Mouse (Mus musculus) heart, adult 2 months (tissue): Measurements from ENCODE around the gene Chml. TPM values are rescaled to one million over a fixed set of nuclear protein-coding genes. Genes with fewer than 3 reads are reported as not detected.

Experiments
- DNase-seq, 2 experiments: peaks; one replicate each; pipeline ENCODE4 v3.0.0; 2021
- H3K27ac ChIP-seq: fragments of 200-600 bp; 2 replicates; pipeline ENCODE4 v1.8.1; 2022
- H3K27me3 ChIP-seq: fragments of 200-500 bp; 2 replicates; pipeline ENCODE4 v1.6.1; 2012; ENCODE audit warnings: mild to moderate bottlenecking, low read length, inconsistent platforms, mixed read lengths; ENCODE audit not compliant: control insufficient read depth, insufficient read depth
- H3K36me3 ChIP-seq: fragments of 200-500 bp; 2 replicates; pipeline ENCODE4 v1.6.1; 2012; ENCODE audit warnings: low read length, inconsistent platforms; ENCODE audit not compliant: control insufficient read depth, insufficient read depth
- H3K4me1 ChIP-seq: fragments of 200-500 bp; 2 replicates; pipeline ENCODE4 v1.6.1; 2011; ENCODE audit warnings: low read length; ENCODE audit not compliant: control insufficient read depth, insufficient read depth
- H3K4me3 ChIP-seq: fragments of 200-600 bp; 2 replicates; pipeline ENCODE4 v1.8.1; 2022
- H3K79me2 ChIP-seq: fragments of 200-500 bp; replicated peaks from 2 replicates; pipeline ENCODE4 v1.6.1; 2012; ENCODE audit warnings: mild to moderate bottlenecking, inconsistent platforms, low read length, moderate library complexity, mixed read lengths; ENCODE audit not compliant: control insufficient read depth, insufficient read depth
- H3K9ac ChIP-seq: fragments of 200-500 bp; 2 replicates; pipeline ENCODE4 v1.6.1; 2012; ENCODE audit warnings: low read depth, mild to moderate bottlenecking, control low read depth, inconsistent platforms, low read length, mixed read lengths
- CTCF ChIP-seq: fragments of 200-600 bp; IDR thresholded peaks from 2 replicates; pipeline ENCODE4 v1.8.1; 2022; ENCODE audit warnings: antibody characterized with exemption, mild to moderate bottlenecking, moderate library complexity
- EP300 ChIP-seq: fragments of 200-500 bp; IDR thresholded peaks from 2 replicates; pipeline ENCODE4 v1.6.1; 2011; ENCODE audit warnings: low read depth, low read length, control low read depth; ENCODE audit not compliant: insufficient read depth
- POLR2A ChIP-seq: fragments of 200-500 bp; IDR thresholded peaks from 2 replicates; pipeline ENCODE4 v1.6.1; 2011; ENCODE audit warnings: mild to moderate bottlenecking, low read depth, low read length, control low read depth; ENCODE audit not compliant: insufficient read depth
- WGBS: fragments of 180-500 bp; shearing (Covaris S2); methylation state at CpG from one replicate; pipeline ENCODE4 v1.1.7; 2018; 5-methylcytosine and 5-hydroxymethylcytosine counted together
- intact Hi-C: fragments of 180-260 bp; cut with DNase I; formaldehyde crosslinking; loops from one replicate; pipeline ENCODE4 v1.15.1; 2025
- long read RNA-seq: library from polyadenylated mRNA; stranded (forward); transcript quantifications from one replicate; pipeline ENCODE4 v2.0.0, GENCODE M21; 2021
- polyA plus RNA-seq: library from polyadenylated mRNA; depleted of rRNA; stranded (reverse); fragments of >200 nt; gene quantifications from 2 replicates; pipeline ENCODE4 v1.2.3, GENCODE M21; 2012; rRNA removed
- total RNA-seq, 2 experiments: library from RNA; stranded (reverse); gene quantifications; 2 replicates each; pipeline ENCODE4 v1.2.3; 2021

Gene Chml
- total RNA-seq (1 to 10 TPM; 8.9 to 9.4 TPM), polyA plus RNA-seq (1.4 and 2.5 TPM in 2 replicates)
- long read RNA-seq, full-length matches to known transcripts = 3 of 4 reads
- long read RNA-seq, partial matches to known transcripts = 0 of 4 reads
- long read RNA-seq, other reads (novel, unspliced or antisense) = 1 of 4 reads

- H3K27ac ChIP-seq = peak within 1 kb of the TSS; percentile 91
- H3K4me1 ChIP-seq = peaks cover 1% of the 10 kb centered on the region; the same call in 1 of the 2 replicates
- 0 out of 2 replicates have a peak, but pooled peaks cover 2% of the 10 kb centered on the region for H3K36me3 ChIP-seq
- peak; percentile 99 for DNase-seq
- no peaks in the 10 kb centered on the region for H3K79me2 ChIP-seq
- peak within 1 kb of the TSS; percentile 73 for H3K9ac ChIP-seq
- no peaks in the 10 kb centered on the region for H3K27me3 ChIP-seq
- TF ChIP-seq POLR2A (peak; percentile 86), EP300 (no peak)
- WGBS = under 1% methylated on average over 72 of the region's 73 CpGs
- H3K4me3 ChIP-seq = peak within 1 kb of the TSS; percentile 95
- intact Hi-C loops = loop anchor here (2.0 kb wide), 1 partner anchor 68 kb away; the partner anchor contains the start of gene Fh1
Measured at GRCm38 (mm10) chr1:175692246-175692996, at the start of gene Chml, which contains the start of gene Opn3. Gene Chml, minus strand, starts transcription at chr1:175692901. Gene Opn3, minus strand, starts transcription at chr1:175692776.

GRCm38 (mm10) chr1:175725771-175726170 lies 33.1 kb upstream of the Chml start:
- Histone ChIP-seq H3K4me3 (no peak overlapping the region), H3K9ac (no peak overlapping the region), H3K36me3 (no peaks in the 10 kb centered on the region), H3K79me2 (no peaks in the 10 kb centered on the region), H3K4me1 (no peaks in the 10 kb centered on the region), H3K27me3 (no peaks in the 10 kb centered on the region), H3K27ac (no peak overlapping the region)
- TF ChIP-seq EP300 (no peak), POLR2A (no peak), CTCF (no peak)
- DNase-seq = no peak
- intact Hi-C loops = no loop called here
- 27% methylated on average over 7 of the region's 7 CpGs for whole genome bisulfite sequencing

GRCm38 (mm10) chr1:175716832-175717231 lies 24.1 kb upstream of the Chml start:
- Histone ChIP-seq H3K9ac (no peak overlapping the region), H3K27ac (no peak overlapping the region), H3K4me1 (peaks cover 2% of the 10 kb centered on the region; the same call in 1 of the 2 replicates), H3K4me3 (no peak overlapping the region), H3K27me3 (no peaks in the 10 kb centered on the region), H3K36me3 (no peaks in the 10 kb centered on the region), H3K79me2 (no peaks in the 10 kb centered on the region)
- no peak for DNase-seq
- intact Hi-C loops = no loop called here
- WGBS = 88% methylated on average over 9 of the region's 9 CpGs
- TF ChIP-seq POLR2A (no peak), CTCF (no peak), EP300 (no peak)

GRCm38 (mm10) chr1:175712338-175712909 lies 19.7 kb upstream of the Chml start:
- H3K4me1 ChIP-seq = peaks cover 2% of the 10 kb centered on the region; the same call in 1 of the 2 replicates
- H3K9ac ChIP-seq = no peak overlapping the region
- no peaks in the 10 kb centered on the region for H3K79me2 ChIP-seq
- TF ChIP-seq POLR2A (no peak), CTCF (no peak), EP300 (no peak)
- DNase-seq = peak; percentile 52 to 67
- intact Hi-C loops = no loop called here
- no peak overlapping the region for H3K27ac ChIP-seq
- WGBS = 49% methylated on average over 11 of the region's 11 CpGs
- H3K27me3 ChIP-seq = no peaks in the 10 kb centered on the region
- no peak overlapping the region for H3K4me3 ChIP-seq
- H3K36me3 ChIP-seq = no peaks in the 10 kb centered on the region

GRCm38 (mm10) chr1:175708013-175708412 lies 15.3 kb upstream of the Chml start:
- no peak for DNase-seq

GRCm38 (mm10) chr1:175707599-175707998 lies 14.9 kb upstream of the Chml start:
- no peaks in the 10 kb centered on the region for H3K36me3 ChIP-seq
- no peak overlapping the region for H3K4me3 ChIP-seq
- intact Hi-C loops = no loop called here
- H3K27me3 ChIP-seq = no peaks in the 10 kb centered on the region
- H3K4me1 ChIP-seq = peaks cover 2% of the 10 kb centered on the region; the same call in 1 of the 2 replicates
- no peak overlapping the region for H3K27ac ChIP-seq
- WGBS = 75% methylated on average over 5 of the region's 5 CpGs
- no peak overlapping the region for H3K9ac ChIP-seq
- TF ChIP-seq CTCF (no peak), EP300 (no peak), POLR2A (no peak)
- no peaks in the 10 kb centered on the region for H3K79me2 ChIP-seq
- DNase-seq = no peak

More at GRCm38 (mm10) chr1:175708013-175708412, 15.3 kb upstream of the Chml start:
- H3K4me1 ChIP-seq = peaks cover 2% of the 10 kb centered on the region; the same call in 1 of the 2 replicates
- H3K27ac ChIP-seq = no peak overlapping the region
- H3K27me3 ChIP-seq = no peaks in the 10 kb centered on the region
- H3K9ac ChIP-seq = no peak overlapping the region
- H3K36me3 ChIP-seq = no peaks in the 10 kb centered on the region
- no peak overlapping the region for H3K4me3 ChIP-seq
- H3K79me2 ChIP-seq = no peaks in the 10 kb centered on the region
- intact Hi-C loops = no loop called here
- no peak for TF ChIP-seq EP300
- no peak for TF ChIP-seq CTCF
- no peak for TF ChIP-seq POLR2A
